Mouse (Mus musculus): ENCODE measurements around the gene Duxbl3.

DNA sequence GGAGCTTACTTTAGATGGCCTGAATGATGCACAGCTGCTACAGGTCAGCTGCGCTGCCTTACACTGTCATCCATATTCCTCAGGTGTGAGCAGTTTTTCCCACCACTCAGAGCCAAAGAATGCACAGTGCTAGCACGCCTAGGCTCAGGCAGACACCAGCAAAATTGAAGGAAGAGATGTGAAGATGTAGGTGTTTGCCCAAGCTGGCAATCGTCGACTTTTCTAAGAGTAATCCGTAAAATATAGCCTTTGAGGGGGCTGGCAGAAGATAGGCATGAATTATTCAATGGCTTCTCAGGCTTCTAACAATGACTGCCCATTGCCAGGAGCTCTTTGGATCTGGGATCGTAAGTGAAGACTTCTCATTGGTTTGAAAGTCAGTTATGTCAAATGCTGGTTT lies 51.1 kb downstream of the Duxbl3 start:
- TF ChIP-seq CTCF (IDR thresholded peaks at IDR 0.05; ENCODE audit: borderline replicate concordance, extremely low read depth, insufficient read depth, insufficient read length) (no peak), POLR2A (IDR thresholded peaks at IDR 0.05; ENCODE audit: borderline replicate concordance, extremely low read depth, insufficient read depth, insufficient read length, poor library complexity, severe bottlenecking) (no peak)

All from brain, embryonic 14.5 days (tissue).